Comparison of ENCODE assay signal across 8 mouse cellular contexts in the genomic region with DNA sequence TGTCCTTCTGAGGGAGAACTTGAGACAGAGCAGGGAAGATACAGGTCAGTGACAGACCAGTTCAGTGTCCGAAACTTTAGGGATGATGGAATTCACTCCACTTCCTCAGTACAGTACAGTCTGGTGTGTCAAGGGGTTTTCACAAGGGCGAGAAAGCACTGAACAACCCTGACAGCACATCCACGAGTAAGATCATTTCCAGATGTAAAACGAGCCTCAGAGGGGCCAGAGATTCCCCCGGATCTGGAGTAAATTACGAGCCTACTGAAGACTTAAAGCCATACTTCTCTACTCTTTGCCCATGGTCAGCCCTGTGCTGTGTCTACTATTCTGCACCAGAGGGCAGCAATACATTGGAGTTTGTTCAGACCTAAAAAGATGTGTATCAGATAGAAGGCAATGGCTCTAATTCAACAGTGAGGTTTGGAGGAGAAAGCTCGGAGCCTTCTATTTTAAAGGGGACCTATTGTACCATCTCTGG.
DNase-seq lines count a peak whose midpoint lies in the region; ATAC-seq and TF ChIP-seq lines count a peak whose summit lies in the region.

No protein-coding gene starts in this region.

- H3K27ac ChIP-seq in kidney, adult 2 months (ENCODE audit: insufficient read depth, low read depth, low read length), result no peak overlapping the region
- H3K27ac ChIP-seq in hindbrain, embryonic 16.5 days (ENCODE audit: low read depth, low read length), result no peak overlapping the region
- no peak overlapping the region for H3K27ac ChIP-seq in limb, embryonic 11.5 days (replicated peaks; ENCODE audit: low read depth, low read length)

- no peak for TF ChIP-seq CTCF in kidney, adult 2 months (conservative IDR thresholded peaks at IDR 0.05; ENCODE audit: insufficient read depth, insufficient read length, low read depth, low read length)

- H3K4me2 ChIP-seq in hindbrain, embryonic 16.5 days (ENCODE audit: low read length), result no peak overlapping the region
- H3K4me2 ChIP-seq in limb, embryonic 11.5 days (ENCODE audit: low read depth, severe bottlenecking), result no peak overlapping the region

- no peaks in the 10 kb centered on the region for H3K27me3 ChIP-seq in kidney, adult 2 months (replicated peaks; ENCODE audit: control insufficient read depth, insufficient read depth, low read length)
- H3K27me3 ChIP-seq in hindbrain, embryonic 16.5 days (replicated peaks; ENCODE audit: control insufficient read depth, insufficient read depth, low read length), result no peaks in the 10 kb centered on the region
- no peaks in the 10 kb centered on the region for H3K27me3 ChIP-seq in limb, embryonic 11.5 days (ENCODE audit: control insufficient read depth, insufficient read depth, low read length)

- no peak for TF ChIP-seq POLR2A in kidney, adult 2 months (IDR thresholded peaks at IDR 0.05; ENCODE audit: low read depth, low read length)

- ATAC-seq in hindbrain, embryonic 16.5 days, result peak; percentile 92
- peak; percentile 80; the same call in 1 of the 2 replicates for ATAC-seq in limb, embryonic 11.5 days (ENCODE audit: insufficient number of reproducible peaks, low FRiP score, low TSS enrichment, low read depth)

- no peak overlapping the region for H3K9ac ChIP-seq in hindbrain, embryonic 16.5 days (ENCODE audit: low read depth, low read length)
- no peak overlapping the region for H3K9ac ChIP-seq in limb, embryonic 11.5 days (ENCODE audit: low read length)

- WGBS in kidney, adult 2 months, result 37% methylated on average over 7 of the region's 7 CpGs
- WGBS in hindbrain, embryonic 16.5 days, result 69% methylated on average over 7 of the region's 7 CpGs
- 20% methylated on average over 7 of the region's 7 CpGs for WGBS in limb, embryonic 11.5 days

- H3K36me3 ChIP-seq in kidney, adult 2 months (ENCODE audit: control insufficient read depth, insufficient read depth, low read length), result no peaks in the 10 kb centered on the region
- peaks cover 20% of the 10 kb centered on the region for H3K36me3 ChIP-seq in hindbrain, embryonic 16.5 days (ENCODE audit: control insufficient read depth, insufficient read depth, low read length)
- no peaks in the 10 kb centered on the region for H3K36me3 ChIP-seq in limb, embryonic 11.5 days (ENCODE audit: control insufficient read depth, insufficient read depth, low read length)

- H3K4me1 ChIP-seq in kidney, adult 2 months (ENCODE audit: control insufficient read depth, insufficient read depth, low read length), result no peaks in the 10 kb centered on the region
- no peaks in the 10 kb centered on the region for H3K4me1 ChIP-seq in hindbrain, embryonic 16.5 days (ENCODE audit: control insufficient read depth, insufficient read depth, low read depth, low read length)
- H3K4me1 ChIP-seq in limb, embryonic 11.5 days (ENCODE audit: control insufficient read depth, insufficient read depth, low read length), result no peaks in the 10 kb centered on the region

- peak; percentile 3 for DNase-seq in kidney, adult 2 months
- no peak for DNase-seq in kidney, adult 8-10 months
- peak; percentile 77 for DNase-seq in embryo, embryonic 11 days
- DNase-seq in limb, embryonic 11.5 days (ENCODE audit: low spot score), result peak; percentile 64
- DNase-seq in yolk sac, embryonic 10.5 days (ENCODE audit: low spot score), result peak; percentile 17
- no peak for DNase-seq in spleen, postnatal 4 days (ENCODE audit: low spot score in 2 of 2)
- no peak for DNase-seq in adrenal gland, postnatal 14 days

- no peaks in the 10 kb centered on the region for H3K9me3 ChIP-seq in hindbrain, embryonic 16.5 days (ENCODE audit: control insufficient read depth, low read length)
- no peaks in the 10 kb centered on the region for H3K9me3 ChIP-seq in limb, embryonic 11.5 days (ENCODE audit: control insufficient read depth, low read length)

- no peak overlapping the region for H3K4me3 ChIP-seq in kidney, adult 2 months (ENCODE audit: insufficient read depth, low read depth, low read length)
- no peak overlapping the region for H3K4me3 ChIP-seq in hindbrain, embryonic 16.5 days (ENCODE audit: low read length)
- H3K4me3 ChIP-seq in limb, embryonic 11.5 days (ENCODE audit: low read depth, low read length), result no peak overlapping the region

Comparison
In these comparisons a context has a peak if more than half of its experiments do, and no peak if none do; other contexts are left out.
1. DNase-seq: peak in kidney, adult 2 months (single experiment), embryo, embryonic 11 days (single experiment), limb, embryonic 11.5 days (single experiment) and yolk sac, embryonic 10.5 days (single experiment); none in kidney, adult 8-10 months (0 of 2), spleen, postnatal 4 days (0 of 2) and adrenal gland, postnatal 14 days (single experiment).